Mouse (Mus musculus) limb, embryonic 13.5 days (tissue): ENCODE data around the gene Gm20388. TPM values are rescaled to one million over a fixed set of nuclear protein-coding genes. Genes with fewer than 3 reads are reported as not detected.

ENCODE experiments used
- ATAC-seq: fragments of 200-750 bp; cut with Nextera tagmentation; 2 replicates; pipeline ENCODE4 v1.8.0; 2017; ENCODE audit warnings: low read depth, moderate number of reproducible peaks, moderate TSS enrichment; ENCODE audit not compliant: low FRiP score
- H3K27ac ChIP-seq: fragments of 300-500 bp; sonication (generic); 2 replicates; pipeline ENCODE4 v1.5.1; 2015; ENCODE audit warnings: inconsistent platforms, mild to moderate bottlenecking, moderate library complexity
- H3K27me3 ChIP-seq: fragments of 300-500 bp; sonication (generic); 2 replicates; pipeline ENCODE4 v1.6.1; 2015; ENCODE audit warnings: mild to moderate bottlenecking, inconsistent platforms
- H3K36me3 ChIP-seq: fragments of 300-500 bp; sonication (generic); 2 replicates; pipeline ENCODE4 v1.6.1; 2015; ENCODE audit warnings: inconsistent platforms, mild to moderate bottlenecking, moderate library complexity
- H3K4me1 ChIP-seq: fragments of 300-500 bp; sonication (generic); 2 replicates; pipeline ENCODE4 v1.6.1; 2015; ENCODE audit warnings: inconsistent platforms
- H3K4me2 ChIP-seq: fragments of 300-500 bp; sonication (generic); replicated peaks from 2 replicates; pipeline ENCODE4 v1.6.1; 2015; ENCODE audit warnings: inconsistent platforms, mild to moderate bottlenecking, moderate library complexity
- H3K4me3 ChIP-seq: fragments of 300-500 bp; sonication (generic); 2 replicates; pipeline ENCODE4 v1.5.1; 2015; ENCODE audit warnings: moderate library complexity, mild to moderate bottlenecking, inconsistent platforms
- H3K9ac ChIP-seq: fragments of 300-500 bp; sonication (generic); 2 replicates; pipeline ENCODE4 v1.6.1; 2015; ENCODE audit warnings: mild to moderate bottlenecking, inconsistent platforms
- H3K9me3 ChIP-seq: fragments of 300-500 bp; sonication (generic); 2 replicates; pipeline ENCODE4 v1.6.1; 2016; ENCODE audit warnings: inconsistent platforms
- WGBS: fragments of 180-500 bp; shearing (Covaris S2); methylation state at CpG from one replicate; pipeline ENCODE4 v1.1.7; 2015; 5-methylcytosine and 5-hydroxymethylcytosine counted together
- polyA plus RNA-seq: library from polyadenylated mRNA; unstranded; fragments of >200 nt; fragmentation: Nextera tagmentation; extraction: Ambion mirVana; gene quantifications from 2 replicates; pipeline ENCODE4 v1.2.1, GENCODE M21; 2015

Gene Gm20388
- polyA plus RNA-seq, 1 experiment from 2014 or later: 7.1 TPM

- ATAC-seq: no peak
- Histone ChIP-seq H3K9me3 (no peaks in the 10 kb centered on the region), H3K27me3 (peaks cover 9% of the 10 kb centered on the region), H3K4me2 (no peak overlapping the region), H3K9ac (no peak overlapping the region), H3K27ac (no peak overlapping the region), H3K36me3 (no peaks in the 10 kb centered on the region), H3K4me1 (0 out of 2 replicates have a peak, but pooled peaks cover 2% of the 10 kb centered on the region), H3K4me3 (no peak overlapping the region)
- 78% methylated on average over 16 of the region's 16 CpGs for WGBS
Measured at GRCm38 (mm10) chr8:123791101-123791844, 3880.6 kb downstream of the Gm20388 start.

GRCm38 (mm10) chr8:123791845-123792225 is 3881.2 kb downstream of the Gm20388 start:
- H3K27me3 ChIP-seq: peaks cover 4% of the 10 kb centered on the region; the same call in 1 of the 2 replicates
- H3K36me3 ChIP-seq: no peaks in the 10 kb centered on the region
- 73% methylated on average over 7 of the region's 7 CpGs for WGBS
- no peak overlapping the region for H3K4me2 ChIP-seq
- H3K27ac ChIP-seq: no peak overlapping the region
- no peak overlapping the region for H3K4me3 ChIP-seq
- ATAC-seq: no peak
- H3K9ac ChIP-seq: no peak overlapping the region
- H3K9me3 ChIP-seq: no peaks in the 10 kb centered on the region
- H3K4me1 ChIP-seq: 0 out of 2 replicates have a peak, but pooled peaks cover 2% of the 10 kb centered on the region

GRCm38 (mm10) chr8:123793900-123794299 is 3883.3 kb downstream of the Gm20388 start:
- 29% methylated on average over 10 of the region's 10 CpGs for WGBS
- H3K27me3 ChIP-seq: 0 out of 2 replicates have a peak, but pooled peaks cover 4% of the 10 kb centered on the region
- no peak overlapping the region for H3K4me3 ChIP-seq
- H3K9ac ChIP-seq: peak overlapping the region; percentile 13
- no peaks in the 10 kb centered on the region for H3K36me3 ChIP-seq
- H3K9me3 ChIP-seq: no peaks in the 10 kb centered on the region
- 0 out of 2 replicates have a peak, but pooled peaks cover 2% of the 10 kb centered on the region for H3K4me1 ChIP-seq
- no peak overlapping the region for H3K4me2 ChIP-seq
- ATAC-seq: no peak
- H3K27ac ChIP-seq: no peak overlapping the region

- H3K9me3 ChIP-seq: no peaks in the 10 kb centered on the region
- no peaks in the 10 kb centered on the region for H3K36me3 ChIP-seq
- 84% methylated on average over 4 of the region's 4 CpGs for WGBS
Measured at GRCm38 (mm10) chr8:123794766-123795165, 3884.1 kb downstream of the Gm20388 start.

GRCm38 (mm10) chr8:123796758-123797157 is 3886.1 kb downstream of the Gm20388 start:
- H3K4me1 ChIP-seq: 0 out of 2 replicates have a peak, but pooled peaks cover 7% of the 10 kb centered on the region
- H3K4me2 ChIP-seq: no peak overlapping the region
- no peak overlapping the region for H3K27ac ChIP-seq
- no peaks in the 10 kb centered on the region; the same call in 1 of the 2 replicates for H3K9me3 ChIP-seq
- WGBS: 54% methylated on average over 4 of the region's 4 CpGs
- H3K36me3 ChIP-seq: no peaks in the 10 kb centered on the region
- ATAC-seq: no peak
- H3K9ac ChIP-seq: no peak overlapping the region
- no peak overlapping the region for H3K4me3 ChIP-seq
- no peaks in the 10 kb centered on the region for H3K27me3 ChIP-seq

More at GRCm38 (mm10) chr8:123794766-123795165, 3884.1 kb downstream of the Gm20388 start:
- Histone ChIP-seq H3K4me3 (no peak overlapping the region), H3K27ac (no peak overlapping the region), H3K9ac (no peak overlapping the region), H3K4me1 (0 out of 2 replicates have a peak, but pooled peaks cover 2% of the 10 kb centered on the region), H3K27me3 (no peaks in the 10 kb centered on the region), H3K4me2 (no peak overlapping the region)
- no peak for ATAC-seq

GRCm38 (mm10) chr8:123797928-123798327 is 3887.3 kb downstream of the Gm20388 start:
- Histone ChIP-seq H3K4me3 (no peak overlapping the region), H3K9ac (no peak overlapping the region), H3K27me3 (no peaks in the 10 kb centered on the region), H3K4me1 (0 out of 2 replicates have a peak, but pooled peaks cover 7% of the 10 kb centered on the region), H3K9me3 (no peaks in the 10 kb centered on the region; the same call in 1 of the 2 replicates), H3K36me3 (no peaks in the 10 kb centered on the region), H3K4me2 (no peak overlapping the region), H3K27ac (no peak overlapping the region)
- ATAC-seq: no peak
- WGBS: 89% methylated on average over 15 of the region's 15 CpGs

GRCm38 (mm10) chr8:123799434-123799833 is 3888.8 kb downstream of the Gm20388 start:
- H3K4me3 ChIP-seq: no peak overlapping the region
- ATAC-seq: no peak
- WGBS: 54% methylated on average over 6 of the region's 6 CpGs

GRCm38 (mm10) chr8:123799885-123800284 is 3889.2 kb downstream of the Gm20388 start:
- Histone ChIP-seq H3K27ac (no peak overlapping the region; the same call in 1 of the 2 replicates), H3K4me2 (no peak overlapping the region), H3K9me3 (no peaks in the 10 kb centered on the region; the same call in 1 of the 2 replicates), H3K4me1 (0 out of 2 replicates have a peak, but pooled peaks cover 4% of the 10 kb centered on the region), H3K4me3 (no peak overlapping the region), H3K27me3 (no peaks in the 10 kb centered on the region), H3K36me3 (no peaks in the 10 kb centered on the region), H3K9ac (no peak overlapping the region)
- peak; percentile 32; the same call in 1 of the 2 replicates for ATAC-seq
- WGBS: 14% methylated on average over 3 of the region's 3 CpGs

More at GRCm38 (mm10) chr8:123799434-123799833, 3888.8 kb downstream of the Gm20388 start:
- no peaks in the 10 kb centered on the region for H3K36me3 ChIP-seq
- no peaks in the 10 kb centered on the region for H3K27me3 ChIP-seq
- H3K4me1 ChIP-seq: 0 out of 2 replicates have a peak, but pooled peaks cover 4% of the 10 kb centered on the region
- H3K4me2 ChIP-seq: no peak overlapping the region
- no peaks in the 10 kb centered on the region; the same call in 1 of the 2 replicates for H3K9me3 ChIP-seq
- H3K27ac ChIP-seq: no peak overlapping the region
- H3K9ac ChIP-seq: no peak overlapping the region

- H3K4me2 ChIP-seq: no peak overlapping the region
- H3K36me3 ChIP-seq: no peaks in the 10 kb centered on the region
- WGBS: 90% methylated on average over 7 of the region's 7 CpGs
- no peaks in the 10 kb centered on the region for H3K27me3 ChIP-seq
- no peaks in the 10 kb centered on the region; the same call in 1 of the 2 replicates for H3K9me3 ChIP-seq
- no peak overlapping the region for H3K9ac ChIP-seq
- H3K4me3 ChIP-seq: no peak overlapping the region
- peaks cover 10% of the 10 kb centered on the region; the same call in 1 of the 2 replicates for H3K4me1 ChIP-seq
- H3K27ac ChIP-seq: no peak overlapping the region
- no peak for ATAC-seq
Measured at GRCm38 (mm10) chr8:123800867-123801266, 3890.2 kb downstream of the Gm20388 start.

- Histone ChIP-seq H3K9ac (no peak overlapping the region), H3K9me3 (no peaks in the 10 kb centered on the region; the same call in 1 of the 2 replicates), H3K4me2 (no peak overlapping the region), H3K36me3 (no peaks in the 10 kb centered on the region), H3K4me3 (no peak overlapping the region), H3K27ac (no peak overlapping the region), H3K4me1 (peaks cover 13% of the 10 kb centered on the region), H3K27me3 (no peaks in the 10 kb centered on the region)
- WGBS: 80% methylated on average over 2 of the region's 2 CpGs
- ATAC-seq: no peak
Measured at GRCm38 (mm10) chr8:123801538-123801937, 3890.9 kb downstream of the Gm20388 start.

- no peaks in the 10 kb centered on the region for H3K36me3 ChIP-seq
- no peak overlapping the region for H3K4me2 ChIP-seq
- H3K4me3 ChIP-seq: no peak overlapping the region
- H3K27ac ChIP-seq: no peak overlapping the region
- no peak for ATAC-seq
- H3K27me3 ChIP-seq: no peaks in the 10 kb centered on the region
- WGBS: 78% methylated on average over 1 of the region's 1 CpGs
- H3K9me3 ChIP-seq: no peaks in the 10 kb centered on the region; the same call in 1 of the 2 replicates
- H3K9ac ChIP-seq: no peak overlapping the region
- H3K4me1 ChIP-seq: peaks cover 29% of the 10 kb centered on the region
Measured at GRCm38 (mm10) chr8:123803639-123804038, 3893.0 kb downstream of the Gm20388 start.

- no peak overlapping the region for H3K4me3 ChIP-seq
- no peaks in the 10 kb centered on the region for H3K36me3 ChIP-seq
- H3K27ac ChIP-seq: no peak overlapping the region
- 82% methylated on average over 7 of the region's 7 CpGs for WGBS
- H3K9ac ChIP-seq: no peak overlapping the region
- no peaks in the 10 kb centered on the region; the same call in 1 of the 2 replicates for H3K9me3 ChIP-seq
- no peak for ATAC-seq
- H3K4me2 ChIP-seq: no peak overlapping the region
- peaks cover 29% of the 10 kb centered on the region for H3K4me1 ChIP-seq
- H3K27me3 ChIP-seq: no peaks in the 10 kb centered on the region
Measured at GRCm38 (mm10) chr8:123804586-123804985, 3893.9 kb downstream of the Gm20388 start.
